Mouse (Mus musculus) naive thymus-derived CD4-positive, alpha-beta T cell, adult 2 months (primary cell): ENCODE data around the gene Far2.

Source experiments
- DNase-seq: peaks from one replicate; pipeline ENCODE4 v3.0.0-alpha.2; 2011; ENCODE audit warnings: low read depth

The Far2 gene

GRCm38 (mm10) chr6:148218235-148219076 lies 171.4 kb downstream of the Far2 start:
- no peak for DNase-seq

- no peak for DNase-seq
These were observed 175.6 kb downstream of the Far2 start for GRCm38 (mm10) chr6:148222686-148223085.

GRCm38 (mm10) chr6:148227542-148227941 lies 180.5 kb downstream of the Far2 start:
- DNase-seq = no peak
